Mouse (Mus musculus): ENCODE results near the gene Apoa2.
A peak's percentile ranks its signal among the peaks of the same experiment; 100 is the strongest.

Apoa2 gene

DNA sequence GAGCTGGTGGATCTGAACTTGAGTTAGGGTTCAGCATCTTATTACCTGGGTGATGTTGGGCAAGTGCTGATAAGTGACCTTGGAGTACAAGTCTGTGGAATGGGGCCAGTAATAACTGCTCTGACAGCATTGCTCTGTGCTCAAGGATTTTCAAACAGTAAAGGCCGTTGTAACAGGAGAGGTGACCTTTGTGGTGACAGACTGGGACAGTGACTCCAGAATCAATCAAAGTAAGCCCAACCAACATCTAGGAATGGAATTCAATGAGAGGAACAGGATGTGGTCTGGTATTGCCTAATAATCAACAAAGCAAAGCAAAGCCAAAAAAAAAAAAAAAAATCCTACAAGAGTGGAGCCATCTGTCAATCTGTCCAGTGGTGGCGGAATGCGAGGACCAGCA, 35.5 kb downstream of the Apoa2 start:
- no peak for DNase-seq (ENCODE audit: low read depth, low spot score)

DNA sequence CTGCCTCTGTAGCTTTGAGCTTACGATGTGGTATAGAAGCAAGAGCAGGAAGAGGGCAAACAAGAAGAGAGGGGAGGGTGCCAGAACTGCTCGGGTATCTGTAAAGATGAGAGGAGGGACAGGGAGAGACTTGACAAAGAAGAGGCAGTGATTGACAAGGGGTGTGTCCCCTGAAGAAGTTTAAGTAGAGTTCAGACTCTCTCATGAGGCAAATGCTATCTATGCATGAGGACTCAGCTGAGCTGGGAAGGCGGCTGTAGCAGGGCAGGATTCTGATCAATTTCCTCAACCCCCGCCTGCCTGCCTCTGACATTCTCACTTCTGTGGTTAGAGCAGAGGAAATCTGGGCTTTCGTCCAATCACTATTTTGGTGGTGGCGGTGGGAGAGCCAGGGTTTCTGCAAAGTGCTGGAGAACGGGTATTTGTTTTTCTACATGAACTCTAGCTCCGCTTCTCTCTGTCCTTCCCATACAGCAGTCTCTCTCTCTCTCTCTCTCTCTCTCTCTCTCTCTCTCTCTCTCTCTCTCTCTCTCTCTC, 37.8 kb downstream of the Apoa2 start:
- DNase-seq (ENCODE audit: low read depth, low spot score) = no peak

DNA sequence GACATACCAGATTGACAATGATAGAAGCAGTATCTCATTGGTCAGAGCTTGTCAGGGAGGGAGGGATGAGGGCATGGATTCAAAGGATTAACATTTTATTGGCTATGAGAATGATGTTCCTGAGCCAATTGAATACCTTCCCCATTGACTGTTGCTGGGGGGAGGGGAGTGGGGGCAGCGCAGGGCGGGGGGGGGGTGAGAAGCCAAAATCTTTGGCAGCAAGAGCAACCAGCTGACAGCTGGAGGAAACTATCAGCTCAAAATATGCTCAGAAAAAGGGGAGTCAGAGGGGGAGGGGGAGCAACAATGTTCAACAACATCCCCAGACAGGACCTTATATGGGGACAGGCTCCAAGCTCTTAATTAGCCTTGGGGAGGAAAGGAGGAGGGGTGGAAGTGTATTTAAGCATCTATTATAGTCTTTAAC, 38.3 kb downstream of the Apoa2 start:
- no peak for DNase-seq (ENCODE audit: low read depth, low spot score)

DNA sequence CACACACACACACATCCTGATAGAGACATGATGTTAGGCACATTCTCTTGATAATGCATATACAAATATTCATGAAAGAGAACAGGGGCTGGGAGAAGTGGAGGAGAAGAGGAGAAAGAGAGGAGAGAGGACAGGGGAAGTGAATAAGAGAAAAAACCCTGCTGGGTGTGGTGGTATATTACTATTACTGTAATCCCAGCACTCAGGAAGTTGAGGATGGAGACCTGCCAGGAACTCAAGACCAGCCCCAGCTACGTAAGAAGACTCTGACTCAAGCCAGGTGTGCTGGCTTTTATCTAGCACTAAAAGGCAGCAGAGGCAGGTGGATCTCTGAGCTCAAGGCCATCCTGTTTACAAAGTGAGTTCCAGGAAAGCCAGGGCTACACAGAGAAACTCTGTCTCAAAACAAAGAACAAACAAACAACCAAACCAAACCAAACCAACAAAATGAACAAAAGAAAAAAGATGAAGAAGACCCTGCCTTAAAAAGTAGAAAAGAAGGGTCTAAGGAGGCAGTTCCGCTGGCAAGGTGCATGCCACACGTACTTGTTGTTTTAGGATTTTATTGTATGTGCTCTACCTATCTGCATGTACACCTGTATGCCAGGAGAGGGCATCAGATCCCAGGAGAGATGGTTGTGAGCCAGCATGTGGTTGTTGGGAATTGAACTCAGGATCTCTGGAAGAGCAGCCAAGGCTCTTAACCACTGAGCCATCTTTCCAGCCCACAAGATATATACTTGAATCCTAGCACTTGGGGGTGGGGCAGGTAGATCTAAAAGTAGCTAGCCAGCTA, 39.0 kb downstream of the Apoa2 start:
- peak; percentile 76 for DNase-seq (ENCODE audit: low read depth, low spot score)

DNA sequence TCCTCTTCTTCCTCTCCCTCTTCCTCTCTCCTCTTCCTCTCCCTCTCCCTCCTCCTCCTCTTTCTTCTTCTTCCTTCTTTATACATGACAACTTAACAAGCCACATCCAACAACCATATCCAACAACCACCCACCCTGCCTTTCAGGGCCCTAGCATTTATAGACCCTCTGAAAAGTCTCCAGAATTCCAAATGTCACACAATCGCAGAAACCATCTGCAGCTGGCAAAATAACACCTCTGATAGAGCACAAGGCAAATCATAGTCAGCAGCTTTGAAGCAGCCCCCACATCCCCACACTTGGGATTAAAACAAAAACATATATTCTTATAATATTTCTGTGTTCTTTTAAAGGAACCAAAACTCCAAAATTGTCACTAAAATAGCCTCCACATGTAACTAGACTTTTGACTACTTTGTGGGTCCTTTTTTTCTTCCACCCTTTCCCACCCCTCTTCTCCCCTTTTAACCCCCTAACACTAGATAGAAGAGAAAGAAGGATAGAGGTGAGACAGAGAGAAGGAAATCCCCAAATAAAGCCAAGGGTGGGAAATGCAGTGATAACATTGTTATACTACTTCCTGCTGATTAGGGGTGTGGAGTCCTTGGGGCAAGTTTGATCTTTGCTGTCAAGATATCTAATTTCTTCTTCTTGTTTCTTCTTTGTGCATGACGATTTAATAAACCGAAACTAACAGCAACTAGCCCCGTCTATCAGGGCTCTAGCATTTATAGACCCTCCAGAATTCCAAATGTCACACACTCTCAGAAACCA, 41.3 kb downstream of the Apoa2 start:
- DNase-seq (ENCODE audit: low read depth, low spot score) = no peak

DNA sequence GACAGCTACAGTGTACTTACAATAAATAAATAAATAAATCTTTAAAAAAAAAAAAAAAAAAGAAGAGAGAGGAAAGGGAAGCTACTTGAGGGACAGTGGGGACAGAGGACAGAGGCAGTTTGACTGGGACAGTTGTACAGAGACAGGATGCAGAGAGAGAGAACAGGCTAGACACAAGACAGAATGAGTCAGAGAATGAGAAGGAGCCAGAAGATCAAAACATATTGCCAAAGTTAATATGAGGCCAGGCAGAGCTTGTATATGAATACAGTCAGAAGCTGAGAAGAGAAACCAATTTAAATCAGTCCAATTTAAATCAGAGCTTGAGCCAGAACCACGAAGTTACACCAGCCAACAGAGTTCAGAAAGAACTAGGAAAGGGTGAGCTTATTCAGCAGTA, 43.5 kb downstream of the Apoa2 start:
- DNase-seq (ENCODE audit: low read depth, low spot score) = no peak

DNA sequence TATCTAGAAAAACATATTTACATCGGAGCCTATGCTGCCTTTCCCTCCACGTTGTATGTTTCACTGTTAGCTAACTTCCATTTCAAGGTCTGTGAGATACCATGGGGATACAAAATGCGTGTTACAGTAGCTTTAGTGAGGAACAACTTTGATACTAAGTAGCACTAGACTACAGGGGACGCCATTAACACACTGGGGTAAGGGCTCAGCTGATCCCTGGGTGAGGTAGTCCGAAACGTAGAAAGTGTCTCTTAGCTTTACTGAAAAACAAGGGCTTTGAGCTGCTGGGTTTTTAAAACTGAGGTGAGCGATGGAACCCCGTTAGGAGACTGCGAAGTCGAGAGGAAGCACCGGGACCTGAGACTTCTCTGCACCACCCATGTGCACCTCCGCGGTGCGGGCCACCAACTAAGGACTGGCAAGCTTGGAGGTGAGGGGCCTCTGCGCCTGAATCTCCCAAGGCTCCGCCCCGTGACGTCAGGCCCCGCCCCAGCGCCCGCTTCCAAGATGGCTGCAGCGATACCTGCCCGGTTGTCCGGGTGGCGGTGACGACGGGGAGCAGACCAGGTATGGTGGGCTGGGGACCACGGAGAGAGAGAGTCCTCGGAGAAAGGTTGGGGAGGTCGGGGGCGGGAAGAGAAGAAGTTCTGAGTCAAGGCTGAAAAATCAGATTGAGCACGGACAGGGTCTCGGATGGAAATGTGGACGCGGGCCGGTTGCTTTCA, 45.2 kb downstream of the Apoa2 start, which contains the start of gene B4galt3:
B4galt3 (plus strand) TSS at position 481 of the 725 bp plus-strand sequence.
- peak; percentile 93 for DNase-seq (ENCODE audit: low read depth, low spot score)

DNA sequence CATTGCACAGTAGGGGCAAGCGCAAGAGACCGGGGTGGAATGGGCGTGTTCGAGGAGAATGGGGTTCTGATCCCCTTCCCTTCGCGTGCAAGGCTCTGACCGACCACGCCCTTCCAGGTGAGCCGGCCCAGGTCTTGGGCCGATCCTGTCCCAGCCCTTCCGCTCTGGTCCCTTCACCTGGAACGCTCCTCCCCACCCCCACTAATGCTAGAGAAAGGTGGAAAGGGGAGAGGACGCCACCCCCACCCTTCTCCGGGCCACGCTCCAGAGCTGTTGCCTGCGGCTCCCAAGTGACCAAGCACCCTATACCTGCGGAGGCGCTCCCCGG, 45.7 kb downstream of the Apoa2 start:
- peak; percentile 76 for DNase-seq (ENCODE audit: low read depth, low spot score)

DNA sequence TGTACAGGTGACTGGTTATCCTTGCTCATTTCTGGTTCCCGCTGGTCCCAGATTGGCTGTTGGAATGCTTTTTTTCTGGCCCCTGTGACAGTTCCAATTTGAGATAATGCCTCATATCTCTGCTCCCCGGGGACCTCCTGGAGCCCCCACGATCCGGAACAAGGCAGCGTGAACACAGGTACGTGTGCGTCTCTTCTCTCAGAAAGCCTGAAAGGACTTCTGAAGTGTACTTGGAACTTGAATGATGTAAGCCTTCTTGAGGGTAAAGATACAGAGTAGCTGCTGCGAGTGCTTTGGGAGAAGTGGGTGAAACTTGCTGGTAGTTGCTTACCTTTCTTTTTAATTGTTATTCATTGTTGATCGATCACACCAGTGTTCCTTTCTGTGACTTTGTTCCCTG, 46.3 kb downstream of the Apoa2 start:
- DNase-seq (ENCODE audit: low read depth, low spot score) = no peak

DNA sequence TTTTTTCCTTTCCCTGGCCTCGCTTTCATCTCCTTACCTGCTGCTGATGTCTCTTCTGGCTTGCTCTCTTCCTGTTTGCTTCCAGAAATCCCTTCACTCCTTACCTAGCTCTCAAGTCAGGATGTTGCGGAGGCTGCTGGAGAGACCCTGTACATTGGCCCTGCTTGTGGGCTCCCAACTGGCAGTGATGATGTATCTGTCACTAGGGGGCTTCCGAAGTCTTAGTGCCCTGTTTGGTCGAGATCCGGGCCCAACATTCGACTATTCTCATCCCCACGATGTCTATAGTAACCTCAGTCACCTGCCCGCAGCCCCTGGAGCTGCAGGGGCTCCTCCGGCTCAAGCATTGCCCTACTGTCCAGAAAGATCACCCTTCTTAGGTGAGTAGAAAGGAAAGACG, 46.8 kb downstream of the Apoa2 start:
- no peak for DNase-seq (ENCODE audit: low read depth, low spot score)

DNA sequence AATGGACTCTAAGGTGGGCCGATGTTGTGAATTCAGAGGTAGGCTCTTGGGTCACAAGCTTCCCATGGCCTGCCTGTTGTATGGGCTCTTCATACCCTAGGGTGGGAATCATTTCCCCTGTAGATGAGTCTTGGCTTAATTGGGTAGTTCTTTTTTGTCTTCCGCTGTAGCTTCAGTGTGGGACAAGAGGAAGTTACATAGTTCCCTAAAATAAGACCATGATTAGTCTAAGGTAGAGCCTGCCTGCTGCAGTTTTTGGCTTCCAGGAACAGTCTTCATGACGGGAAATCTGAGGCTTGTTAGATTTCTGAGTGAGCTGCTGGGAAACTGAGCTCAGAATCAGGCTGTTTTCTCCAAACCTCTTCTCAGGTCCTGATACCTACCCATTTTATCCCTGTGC, 47.2 kb downstream of the Apoa2 start:
- no peak for DNase-seq (ENCODE audit: low read depth, low spot score)

DNA sequence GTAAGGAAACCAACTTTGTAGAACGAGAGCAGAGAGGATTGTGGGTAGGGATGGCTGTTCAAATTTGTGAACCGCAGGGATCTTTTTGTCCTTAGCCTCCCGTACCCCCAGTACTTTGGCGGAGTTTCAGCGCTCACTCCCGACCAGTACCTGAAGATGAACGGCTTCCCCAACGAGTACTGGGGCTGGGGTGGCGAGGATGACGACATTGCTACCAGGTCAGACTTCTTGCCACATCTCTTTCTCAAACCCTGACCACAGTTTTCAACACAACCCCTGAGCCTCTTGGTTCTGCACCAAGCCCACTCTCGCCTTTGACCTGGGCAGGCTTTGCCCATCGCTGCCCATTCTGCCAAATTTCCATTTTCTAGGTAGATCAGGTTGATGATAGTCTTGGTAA, 49.3 kb downstream of the Apoa2 start:
- no peak for DNase-seq (ENCODE audit: low read depth, low spot score)

DNA sequence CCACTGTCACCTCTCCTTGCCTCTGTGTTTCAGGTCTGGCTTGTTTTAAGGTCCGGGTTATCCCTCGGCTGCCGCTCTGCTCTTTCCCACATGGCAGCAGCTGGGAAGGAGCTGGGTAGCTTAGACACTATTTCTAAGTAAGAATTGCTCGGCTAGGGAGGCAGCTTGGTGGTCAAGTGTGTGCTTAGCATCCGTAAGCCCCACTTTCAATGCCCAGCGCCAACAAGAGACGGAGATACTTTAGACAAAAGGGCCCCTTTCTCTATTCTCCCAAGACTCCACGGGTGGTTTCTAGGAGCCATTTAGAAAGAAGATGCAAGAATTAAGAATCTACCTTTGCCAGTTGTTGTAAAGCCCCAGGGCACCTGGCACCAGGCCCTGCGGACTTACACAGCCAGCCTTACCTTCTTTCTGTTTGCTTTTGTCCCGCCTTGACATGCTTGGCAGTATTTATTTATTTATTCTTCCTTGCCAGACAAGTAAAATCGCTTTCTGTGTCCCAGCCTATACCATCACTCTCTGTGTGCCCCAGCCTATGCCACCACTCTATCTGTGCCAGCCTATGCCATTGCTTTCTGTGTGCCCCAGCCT, 50.4 kb downstream of the Apoa2 start:
- DNase-seq (ENCODE audit: low read depth, low spot score) = no peak

All from R1 (cell line).